Mouse (Mus musculus) heart, postnatal 0 days (tissue): ENCODE data around the gene Nfu1. TPM values are rescaled to one million over a fixed set of nuclear protein-coding genes. Genes with fewer than 3 reads are reported as not detected.

ENCODE experiments used
- ATAC-seq: fragments of 200-750 bp; cut with Nextera tagmentation; 2 replicates; pipeline ENCODE4 v1.8.0; 2017; ENCODE audit warnings: low read depth, moderate number of reproducible peaks, moderate library complexity; ENCODE audit not compliant: insufficient read depth
- DNase-seq: peaks from one replicate; pipeline ENCODE4 v3.0.0-alpha.2; 2016; ENCODE audit warnings: low spot score
- H3K27ac ChIP-seq: fragments of 300-500 bp; sonication (generic); 2 replicates; pipeline ENCODE4 v1.5.1; 2014; ENCODE audit warnings: low read depth, mild to moderate bottlenecking
- H3K27me3 ChIP-seq: fragments of 300-500 bp; sonication (generic); 2 replicates; pipeline ENCODE4 v1.6.1; 2014; ENCODE audit warnings: low read length, mixed read lengths; ENCODE audit not compliant: control insufficient read depth, insufficient read depth
- H3K36me3 ChIP-seq: fragments of 300-500 bp; sonication (generic); replicated peaks from 2 replicates; pipeline ENCODE4 v1.6.1; 2014; ENCODE audit warnings: low read length, mixed read lengths; ENCODE audit not compliant: control insufficient read depth, insufficient read depth
- H3K4me1 ChIP-seq: fragments of 300-500 bp; sonication (generic); 2 replicates; pipeline ENCODE4 v1.6.1; 2014; ENCODE audit warnings: antibody characterized with exemption; ENCODE audit not compliant: control insufficient read depth, insufficient read depth
- H3K4me2 ChIP-seq: fragments of 300-500 bp; sonication (generic); 2 replicates; pipeline ENCODE4 v1.6.1; 2014; ENCODE audit warnings: low read depth, mild to moderate bottlenecking, low read length, moderate library complexity
- H3K4me3 ChIP-seq: fragments of 300-500 bp; sonication (generic); 2 replicates; pipeline ENCODE4 v1.5.1; 2014; ENCODE audit warnings: low read depth, low read length
- H3K9ac ChIP-seq: fragments of 300-500 bp; sonication (generic); replicated peaks from 2 replicates; pipeline ENCODE4 v1.6.1; 2014; ENCODE audit warnings: low read depth, low read length, mixed read lengths
- H3K9me3 ChIP-seq: fragments of 300-500 bp; sonication (generic); replicated peaks from 2 replicates; pipeline ENCODE4 v1.6.1; 2016; ENCODE audit warnings: low read length; ENCODE audit not compliant: control insufficient read depth
- CTCF ChIP-seq: IDR thresholded peaks from 2 replicates; pipeline ENCODE4 v1.5.1; 2016; ENCODE audit warnings: antibody characterized with exemption, control low read depth, low read depth
- EP300 ChIP-seq: IDR thresholded peaks from 2 replicates; pipeline ENCODE4 v1.6.1; 2016; ENCODE audit warnings: antibody characterized with exemption, low read depth
- WGBS: fragments of 180-500 bp; shearing (Covaris S2); extraction: QIAGEN DNeasy Blood & Tissue Kit; methylation state at CpG from one replicate; pipeline ENCODE4 v1.1.7; 2014; 5-methylcytosine and 5-hydroxymethylcytosine counted together
- polyA plus RNA-seq: library from polyadenylated mRNA; unstranded; fragments of >200 nt; fragmentation: Nextera tagmentation; extraction: Ambion mirVana; gene quantifications from 2 replicates; pipeline ENCODE4 v1.2.1, GENCODE M21; 2015
- total RNA-seq: library from RNA; depleted of rRNA; stranded (reverse); fragments of >200 nt; gene quantifications from 2 replicates; pipeline ENCODE4 v1.2.3, GENCODE M21; 2014; ENCODE audit warnings: low replicate concordance; rRNA removed

Gene Nfu1
- total and polyA plus RNA-seq, 2 experiments from 2014 or later, result 157 to 195 TPM

- H3K9ac ChIP-seq, result no peak overlapping the region
- no peak overlapping the region for H3K4me2 ChIP-seq
- no peak for ATAC-seq
- no peak for DNase-seq
- H3K4me3 ChIP-seq, result no peak overlapping the region
- peaks cover 89% of the 10 kb centered on the region for H3K36me3 ChIP-seq
- no peak overlapping the region for H3K27ac ChIP-seq
- TF ChIP-seq EP300 (no peak), CTCF (no peak)
- no peaks in the 10 kb centered on the region for H3K9me3 ChIP-seq
- WGBS, result 53% methylated on average over 7 of the region's 7 CpGs
- no peaks in the 10 kb centered on the region for H3K27me3 ChIP-seq
- no peaks in the 10 kb centered on the region for H3K4me1 ChIP-seq
Measured at GRCm38 (mm10) chr6:87069195-87069900, 60.3 kb downstream of the Nfu1 start.

GRCm38 (mm10) chr6:87070641-87071040, 61.6 kb downstream of the Nfu1 start:
- peaks cover 82% of the 10 kb centered on the region for H3K36me3 ChIP-seq
- 86% methylated on average over 4 of the region's 4 CpGs for WGBS

GRCm38 (mm10) chr6:87072759-87073158, 63.7 kb downstream of the Nfu1 start:
- 28% methylated on average over 4 of the region's 4 CpGs for WGBS
- TF ChIP-seq CTCF (no peak), EP300 (no peak)
- H3K27me3 ChIP-seq, result no peaks in the 10 kb centered on the region
- H3K9ac ChIP-seq, result no peak overlapping the region
- peaks cover 77% of the 10 kb centered on the region for H3K36me3 ChIP-seq
- no peak overlapping the region for H3K27ac ChIP-seq
- DNase-seq, result no peak
- no peak overlapping the region for H3K4me3 ChIP-seq
- no peaks in the 10 kb centered on the region for H3K4me1 ChIP-seq
- no peak for ATAC-seq
- H3K9me3 ChIP-seq, result no peaks in the 10 kb centered on the region
- no peak overlapping the region for H3K4me2 ChIP-seq

More at GRCm38 (mm10) chr6:87070641-87071040, 61.6 kb downstream of the Nfu1 start:
- H3K4me3 ChIP-seq, result no peak overlapping the region
- no peak overlapping the region for H3K4me2 ChIP-seq
- H3K4me1 ChIP-seq, result no peaks in the 10 kb centered on the region
- ATAC-seq (no peak), DNase-seq (no peak)
- no peaks in the 10 kb centered on the region for H3K27me3 ChIP-seq
- H3K9ac ChIP-seq, result no peak overlapping the region
- no peaks in the 10 kb centered on the region for H3K9me3 ChIP-seq
- H3K27ac ChIP-seq, result no peak overlapping the region
- TF ChIP-seq CTCF, result no peak
- no peak for TF ChIP-seq EP300

- H3K27ac ChIP-seq, result no peak overlapping the region
- ATAC-seq (peak; percentile 30; the same call in 1 of the 2 replicates), DNase-seq (peak; percentile 40)
- no peak overlapping the region for H3K9ac ChIP-seq
- H3K36me3 ChIP-seq, result peaks cover 69% of the 10 kb centered on the region
- 46% methylated on average over 3 of the region's 3 CpGs for WGBS
- no peak overlapping the region for H3K4me3 ChIP-seq
- no peak overlapping the region for H3K4me2 ChIP-seq
- TF ChIP-seq CTCF (no peak), EP300 (no peak)
- H3K9me3 ChIP-seq, result no peaks in the 10 kb centered on the region
- no peaks in the 10 kb centered on the region for H3K4me1 ChIP-seq
- no peaks in the 10 kb centered on the region for H3K27me3 ChIP-seq
Measured at GRCm38 (mm10) chr6:87075092-87075685, 66.2 kb downstream of the Nfu1 start.

Other genes starting within 250 kb of the Nfu1 start
- gene Anxa4, start 215.7 kb upstream of the Nfu1 start, total RNA-seq, result 23.7 and 26.7 TPM in 2 replicates
- gene Anxa4, start 215.7 kb upstream of the Nfu1 start, polyA plus RNA-seq, result 25.3 and 26.1 TPM in 2 replicates
- gene Aak1, start 159.7 kb upstream of the Nfu1 start, total RNA-seq, result 24.9 and 46.7 TPM in 2 replicates
- 9.2 and 10.0 TPM in 2 replicates for gene Aak1, start 159.7 kb upstream of the Nfu1 start, polyA plus RNA-seq
- 10.0 and 23.3 TPM in 2 replicates for gene Gfpt1, start 33.6 kb downstream of the Nfu1 start, total RNA-seq
- gene Gfpt1, start 33.6 kb downstream of the Nfu1 start, polyA plus RNA-seq, result 5.4 and 6.7 TPM in 2 replicates
- gene D6Ertd527e, start 95.5 kb downstream of the Nfu1 start, total RNA-seq, result not detected in 2 replicates
- gene D6Ertd527e, start 95.5 kb downstream of the Nfu1 start, polyA plus RNA-seq, result 0.08 TPM in 1 of 2 replicates, not detected in the other